Mouse (Mus musculus) liver, embryonic 11.5 days (tissue): ENCODE results near the gene Tatdn2. TPM values are rescaled to one million over a fixed set of nuclear protein-coding genes. Genes with fewer than 3 reads are reported as not detected.
"Not testable (repeated sequence)": the region's sequence is repeated elsewhere in the genome, so short reads cannot be mapped to it uniquely, and the experiment has no call there.

Experiments used
- ATAC-seq: fragments of 200-750 bp; cut with Nextera tagmentation; replicated peaks from 2 replicates; pipeline ENCODE4 v1.8.0; 2017; ENCODE audit warnings: moderate number of reproducible peaks, mild to moderate bottlenecking, moderate TSS enrichment, moderate library complexity; ENCODE audit not compliant: low FRiP score
- DNase-seq: peaks from one replicate; pipeline ENCODE4 v3.0.0-alpha.2; 2017; ENCODE audit warnings: low spot score
- H3K27ac ChIP-seq: fragments of 300-500 bp; sonication (generic); 2 replicates; pipeline ENCODE4 v1.5.1; 2014; ENCODE audit warnings: mild to moderate bottlenecking, low read depth, low read length, control low read depth
- H3K27me3 ChIP-seq: fragments of 300-500 bp; sonication (generic); replicated peaks from 2 replicates; pipeline ENCODE4 v1.6.1; 2014; ENCODE audit warnings: low read length, mixed read lengths; ENCODE audit not compliant: control insufficient read depth, insufficient read depth
- H3K36me3 ChIP-seq: fragments of 300-500 bp; sonication (generic); 2 replicates; pipeline ENCODE4 v1.6.1; 2014; ENCODE audit warnings: mild to moderate bottlenecking, low read length, moderate library complexity, mixed read lengths; ENCODE audit not compliant: control insufficient read depth, insufficient read depth
- H3K4me1 ChIP-seq: fragments of 300-500 bp; sonication (generic); replicated peaks from 2 replicates; pipeline ENCODE4 v1.6.1; 2014; ENCODE audit warnings: low read length, mixed read lengths; ENCODE audit not compliant: control insufficient read depth, insufficient read depth
- H3K4me2 ChIP-seq: fragments of 300-500 bp; sonication (generic); 2 replicates; pipeline ENCODE4 v1.6.1; 2014; ENCODE audit warnings: mild to moderate bottlenecking, control low read depth, moderate library complexity
- H3K4me3 ChIP-seq: fragments of 300-500 bp; sonication (generic); 2 replicates; pipeline ENCODE4 v1.5.1; 2014; ENCODE audit warnings: low read depth, low read length, control low read depth
- H3K9ac ChIP-seq: fragments of 300-500 bp; sonication (generic); 2 replicates; pipeline ENCODE4 v1.6.1; 2014; ENCODE audit warnings: low read depth, low read length, control low read depth
- H3K9me3 ChIP-seq: fragments of 300-500 bp; sonication (generic); 2 replicates; pipeline ENCODE4 v1.6.1; 2016; ENCODE audit warnings: low read length, inconsistent platforms, mixed read lengths; ENCODE audit not compliant: control insufficient read depth
- WGBS: fragments of 180-500 bp; shearing (Covaris S2); extraction: QIAGEN DNeasy Blood & Tissue Kit; methylation state at CpG from one replicate; pipeline ENCODE4 v1.1.7; 2014; 5-methylcytosine and 5-hydroxymethylcytosine counted together
- polyA plus RNA-seq: library from polyadenylated mRNA; unstranded; fragments of >200 nt; fragmentation: Nextera tagmentation; extraction: Ambion mirVana; gene quantifications from 2 replicates; pipeline ENCODE4 v1.2.1, GENCODE M21; 2014

Tatdn2 gene
- polyA plus RNA-seq, 1 experiment from 2014 or later = 1.2 TPM

- Histone ChIP-seq H3K27me3 (no peaks in the 10 kb centered on the region), H3K4me2 (no peak overlapping the region), H3K9me3 (peaks cover 3% of the 10 kb centered on the region; the same call in 1 of the 2 replicates), H3K4me3 (no peak overlapping the region), H3K9ac (no peak overlapping the region), H3K36me3 (no peaks in the 10 kb centered on the region), H3K4me1 (peaks cover 14% of the 10 kb centered on the region; the same call in 1 of the 2 replicates), H3K27ac (no peak overlapping the region)
- WGBS = 67% methylated on average over 8 of the region's 8 CpGs
- DNase-seq (no peak), ATAC-seq (no peak)
Observed at GRCm38 (mm10) chr6:113667611-113668122, 29.2 kb upstream of the Tatdn2 start.

GRCm38 (mm10) chr6:113668287-113669154 lies 28.3 kb upstream of the Tatdn2 start:
- peak; percentile 63 for ATAC-seq
- Histone ChIP-seq H3K9me3 (no peaks in the 10 kb centered on the region), H3K36me3 (no peaks in the 10 kb centered on the region), H3K4me2 (0 out of 2 replicates have a peak overlapping the region, but pooled peaks have one; percentile 16), H3K27ac (peak overlapping the region; percentile 79), H3K4me1 (peaks cover 14% of the 10 kb centered on the region; the same call in 1 of the 2 replicates), H3K27me3 (no peaks in the 10 kb centered on the region), H3K4me3 (no peak overlapping the region), H3K9ac (no peak overlapping the region)
- WGBS = 31% methylated on average over 15 of the region's 15 CpGs
- DNase-seq = peak; percentile 58

- H3K9ac ChIP-seq = no peak overlapping the region
- ATAC-seq = no peak
- no peaks in the 10 kb centered on the region for H3K27me3 ChIP-seq
- H3K4me1 ChIP-seq = peaks cover 14% of the 10 kb centered on the region; the same call in 1 of the 2 replicates
- no peak overlapping the region; the same call in 1 of the 2 replicates for H3K4me2 ChIP-seq
- H3K9me3 ChIP-seq = no peaks in the 10 kb centered on the region
- no peak overlapping the region for H3K4me3 ChIP-seq
- 74% methylated on average over 7 of the region's 7 CpGs for WGBS
- DNase-seq = no peak
- H3K36me3 ChIP-seq = no peaks in the 10 kb centered on the region
- H3K27ac ChIP-seq = no peak overlapping the region
Observed at GRCm38 (mm10) chr6:113669821-113670220, 27.0 kb upstream of the Tatdn2 start.

GRCm38 (mm10) chr6:113672029-113672428 lies 24.8 kb upstream of the Tatdn2 start:
- H3K9me3 ChIP-seq, DNase-seq, H3K27ac ChIP-seq, H3K36me3 ChIP-seq, H3K9ac ChIP-seq, H3K4me3 ChIP-seq, H3K27me3 ChIP-seq, ATAC-seq, H3K4me2 ChIP-seq: not testable (repeated sequence)
- peaks cover 14% of the 10 kb centered on the region; the same call in 1 of the 2 replicates for H3K4me1 ChIP-seq
- 80% methylated on average over 1 of the region's 1 CpGs for WGBS

- Histone ChIP-seq H3K4me3 (no peak overlapping the region), H3K9ac (no peak overlapping the region), H3K36me3 (no peaks in the 10 kb centered on the region), H3K27me3 (no peaks in the 10 kb centered on the region), H3K4me2 (no peak overlapping the region), H3K4me1 (peaks cover 14% of the 10 kb centered on the region; the same call in 1 of the 2 replicates), H3K9me3 (no peaks in the 10 kb centered on the region), H3K27ac (no peak overlapping the region)
- 67% methylated on average over 6 of the region's 6 CpGs for WGBS
- ATAC-seq = no peak
- no peak for DNase-seq
Observed at GRCm38 (mm10) chr6:113672989-113673388, 23.9 kb upstream of the Tatdn2 start.

- Histone ChIP-seq H3K4me2 (no peak overlapping the region), H3K4me1 (no peaks in the 10 kb centered on the region), H3K9ac (no peak overlapping the region), H3K9me3 (no peaks in the 10 kb centered on the region), H3K36me3 (no peaks in the 10 kb centered on the region), H3K27ac (no peak overlapping the region), H3K4me3 (no peak overlapping the region), H3K27me3 (no peaks in the 10 kb centered on the region)
- DNase-seq (no peak), ATAC-seq (no peak)
- WGBS = 80% methylated on average over 4 of the region's 4 CpGs
Observed at GRCm38 (mm10) chr6:113675234-113675633, 21.6 kb upstream of the Tatdn2 start.

- peaks cover 1% of the 10 kb centered on the region; the same call in 1 of the 2 replicates for H3K4me1 ChIP-seq
- no peaks in the 10 kb centered on the region for H3K9me3 ChIP-seq
- DNase-seq (no peak), ATAC-seq (no peak)
- H3K4me2 ChIP-seq = no peak overlapping the region
- 90% methylated on average over 9 of the region's 9 CpGs for WGBS
- no peak overlapping the region for H3K27ac ChIP-seq
- no peaks in the 10 kb centered on the region for H3K36me3 ChIP-seq
- H3K4me3 ChIP-seq = no peak overlapping the region
- no peak overlapping the region for H3K9ac ChIP-seq
- H3K27me3 ChIP-seq = no peaks in the 10 kb centered on the region
Observed at GRCm38 (mm10) chr6:113675991-113676390, 20.9 kb upstream of the Tatdn2 start.

- DNase-seq = no peak
- Histone ChIP-seq H3K27me3 (no peaks in the 10 kb centered on the region), H3K9ac (no peak overlapping the region), H3K4me2 (no peak overlapping the region), H3K27ac (no peak overlapping the region), H3K4me3 (no peak overlapping the region), H3K36me3 (no peaks in the 10 kb centered on the region), H3K9me3 (no peaks in the 10 kb centered on the region), H3K4me1 (peaks cover 5% of the 10 kb centered on the region; the same call in 1 of the 2 replicates)
- ATAC-seq = no peak
- WGBS = 73% methylated on average over 14 of the region's 14 CpGs
Observed at GRCm38 (mm10) chr6:113677070-113677734, 19.6 kb upstream of the Tatdn2 start.
